Mouse (Mus musculus): ENCODE measurements at regions not wholly inside any gene's neighbourhood (a gene's known extent, or its start where the extent isn't known, plus 50 kb on each side); places are given as distances from the start of the nearest gene placed in this dataset.

- no peak for DNase-seq (ENCODE audit: low spot score)
Measured at GRCm38 (mm10) chr2:147699524-147700081, 337.9 kb downstream of the Pax1 start.

- DNase-seq (ENCODE audit: low spot score): no peak
Measured at GRCm38 (mm10) chr2:147691896-147692295, 330.2 kb downstream of the Pax1 start.

- no peak for DNase-seq (ENCODE audit: low spot score)
Measured at GRCm38 (mm10) chr2:147690506-147691208, 328.9 kb downstream of the Pax1 start.

DNA sequence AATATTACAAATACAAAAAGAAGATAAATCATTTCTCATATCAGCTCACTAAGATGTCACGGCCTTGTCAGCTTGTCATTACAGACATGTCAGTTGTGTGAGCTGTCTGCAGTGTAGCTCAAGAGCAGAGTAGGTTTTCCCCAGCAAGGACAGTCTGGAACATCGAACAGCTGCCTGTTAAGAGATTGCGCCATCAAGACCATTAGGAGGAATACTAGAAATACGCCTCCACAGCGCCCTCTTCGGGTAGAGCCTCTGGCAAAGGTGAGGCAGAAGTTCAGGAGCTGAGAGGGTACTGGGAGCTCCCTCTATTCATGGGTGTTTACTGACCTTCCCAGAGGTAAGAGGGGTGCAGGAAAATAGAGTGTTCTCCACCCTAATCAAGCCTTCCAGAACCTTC lies 327.0 kb downstream of the Pax1 start:
- DNase-seq (ENCODE audit: low spot score): peak; percentile 17

DNA sequence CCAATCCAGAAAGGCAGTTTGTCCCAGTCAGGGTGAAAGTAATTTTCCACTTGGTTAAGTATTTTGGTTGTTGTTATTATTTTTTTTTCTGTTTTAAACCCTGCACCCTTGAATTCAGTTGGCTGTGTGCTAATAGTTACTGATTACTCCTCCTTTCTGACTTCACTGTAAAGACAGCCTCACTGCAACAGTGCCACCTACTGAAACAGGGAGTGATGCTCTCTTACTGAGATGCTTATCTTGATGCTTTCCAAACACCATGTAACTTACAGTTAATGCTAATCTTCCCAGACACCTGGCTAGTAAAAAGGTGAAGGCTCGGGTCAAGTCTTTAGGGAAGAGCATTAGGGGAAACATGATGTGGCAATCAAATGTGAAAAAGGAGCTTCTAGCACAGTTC lies 294.9 kb downstream of the Pax1 start:
- peak; percentile 2 for DNase-seq (ENCODE audit: low spot score)

- DNase-seq (ENCODE audit: low spot score): no peak
Measured at GRCm38 (mm10) chr2:147650229-147650628, 288.5 kb downstream of the Pax1 start.

DNA sequence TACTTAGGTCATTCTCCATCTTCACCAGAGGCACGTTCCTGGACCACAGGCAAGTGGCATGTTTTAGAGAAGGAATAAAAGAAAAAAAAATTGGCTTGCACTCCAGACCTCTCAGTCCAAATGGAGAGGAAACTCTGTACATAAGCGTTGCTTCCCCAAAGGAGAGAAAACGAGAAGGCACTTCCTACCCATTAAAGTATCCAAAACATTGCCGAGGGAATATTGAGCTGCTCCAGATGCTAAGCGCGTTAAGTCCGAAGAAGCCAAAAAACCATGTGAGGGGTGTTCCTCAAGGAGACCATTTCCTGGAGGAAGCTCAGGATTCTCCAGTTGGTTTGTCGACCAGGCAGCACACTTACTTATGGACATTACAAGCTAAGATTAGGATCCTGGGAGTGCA lies 286.2 kb downstream of the Pax1 start:
- no peak for DNase-seq (ENCODE audit: low spot score)

- no peak for DNase-seq (ENCODE audit: low spot score)
Measured at GRCm38 (mm10) chr2:147647506-147647905, 285.8 kb downstream of the Pax1 start.

DNA sequence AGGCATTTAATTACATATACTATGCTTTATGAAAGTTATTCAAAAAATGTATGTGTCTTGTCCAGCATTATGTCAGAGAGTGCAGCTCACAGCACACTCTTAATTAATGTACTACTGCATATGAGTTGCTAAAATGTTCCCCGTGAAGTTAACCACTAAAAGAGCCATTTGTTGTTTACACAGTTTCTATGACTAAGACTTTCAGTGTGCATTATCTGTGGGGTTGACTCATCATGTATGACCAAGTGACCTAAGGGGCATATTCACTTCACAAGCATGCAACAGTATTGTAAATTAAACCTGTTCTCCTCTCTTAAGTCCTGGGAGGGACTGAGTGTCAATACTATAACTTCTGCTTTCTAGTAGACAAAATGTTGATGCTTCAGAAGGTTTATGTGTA lies 276.2 kb downstream of the Pax1 start:
- DNase-seq (ENCODE audit: low spot score): no peak

- DNase-seq (ENCODE audit: low spot score): no peak
Measured at GRCm38 (mm10) chr2:147632737-147633136, 271.0 kb downstream of the Pax1 start.

GRCm38 (mm10) chr2:147629716-147630115 lies 268.0 kb downstream of the Pax1 start:
- DNase-seq (ENCODE audit: low spot score): no peak

DNA sequence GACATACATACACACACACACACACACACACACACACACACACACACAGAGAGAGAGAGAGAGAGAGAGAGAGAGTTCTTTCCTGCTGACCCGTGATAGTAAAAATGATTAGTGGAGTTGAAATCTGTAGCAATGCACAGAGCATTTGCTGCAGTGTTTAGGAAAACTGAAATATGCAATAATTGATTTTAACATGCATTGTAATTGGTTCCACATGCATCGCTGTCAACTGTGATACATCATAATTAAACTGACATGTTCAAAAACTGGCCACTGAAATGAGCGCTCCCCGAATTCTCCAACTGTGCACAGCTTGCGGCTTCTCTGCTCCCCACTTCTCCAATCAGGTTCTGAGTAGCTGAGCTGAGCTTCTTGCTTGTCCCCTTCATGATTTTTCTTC lies 265.4 kb downstream of the Pax1 start:
- DNase-seq (ENCODE audit: low spot score): no peak

DNA sequence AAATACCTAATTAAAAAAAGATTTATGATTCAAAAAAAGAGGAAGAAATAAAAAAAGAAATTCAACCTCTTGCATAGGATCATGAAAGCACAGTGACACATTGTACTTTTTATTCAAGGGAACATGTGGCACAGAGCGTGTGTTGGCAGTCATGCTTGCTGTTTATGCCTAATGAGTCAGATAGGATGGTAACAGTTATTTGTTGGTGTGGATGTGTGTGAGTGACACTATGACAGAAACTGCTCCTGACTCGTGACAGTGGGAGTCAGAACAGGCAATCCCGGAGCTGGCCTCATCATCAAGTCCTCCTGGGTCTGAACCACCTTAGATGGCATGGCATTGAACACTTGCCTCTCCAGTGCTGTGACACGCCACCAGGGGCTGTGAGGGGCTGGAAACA lies 261.4 kb downstream of the Pax1 start:
- DNase-seq (ENCODE audit: low spot score): no peak

DNA sequence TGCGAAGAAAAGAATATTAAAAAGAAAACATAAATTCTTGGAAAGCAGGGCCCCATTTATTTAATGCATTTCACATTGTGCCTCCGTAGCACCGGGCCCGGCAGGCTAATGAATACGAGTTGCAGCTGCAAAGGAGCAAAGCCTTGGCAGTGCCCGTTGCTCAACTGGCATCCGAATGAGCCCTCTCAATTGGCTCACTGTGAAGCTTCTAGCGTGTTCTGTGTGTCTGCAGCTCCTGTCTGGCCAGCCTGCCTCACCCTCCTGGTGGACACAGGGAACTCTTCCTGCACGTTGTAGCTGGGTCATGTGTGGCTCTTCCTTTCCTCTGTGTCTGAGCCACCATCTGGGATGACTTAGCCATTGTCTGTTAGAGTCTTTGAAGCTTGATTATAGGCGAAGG lies 256.1 kb downstream of the Pax1 start:
- no peak for DNase-seq (ENCODE audit: low spot score)

DNA sequence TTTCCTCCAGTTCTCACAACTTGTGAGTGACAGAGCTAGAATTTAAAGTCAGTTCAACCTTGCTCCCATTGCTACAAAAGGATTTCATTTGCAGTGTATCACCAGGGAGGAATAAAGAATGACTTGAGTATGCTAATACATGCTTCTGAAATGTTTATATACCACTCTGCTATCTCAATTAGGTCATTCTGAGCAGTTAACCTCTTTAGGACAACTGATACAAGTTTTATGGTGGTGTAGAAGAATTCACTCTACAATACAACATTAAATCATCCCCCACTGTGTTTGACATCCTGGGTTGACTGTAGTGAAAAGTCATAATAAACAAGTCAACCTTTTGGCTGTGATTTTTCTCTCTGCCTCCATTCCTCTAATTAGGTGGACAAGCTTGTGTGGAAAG lies 248.6 kb downstream of the Pax1 start:
- DNase-seq (ENCODE audit: low spot score): no peak

DNA sequence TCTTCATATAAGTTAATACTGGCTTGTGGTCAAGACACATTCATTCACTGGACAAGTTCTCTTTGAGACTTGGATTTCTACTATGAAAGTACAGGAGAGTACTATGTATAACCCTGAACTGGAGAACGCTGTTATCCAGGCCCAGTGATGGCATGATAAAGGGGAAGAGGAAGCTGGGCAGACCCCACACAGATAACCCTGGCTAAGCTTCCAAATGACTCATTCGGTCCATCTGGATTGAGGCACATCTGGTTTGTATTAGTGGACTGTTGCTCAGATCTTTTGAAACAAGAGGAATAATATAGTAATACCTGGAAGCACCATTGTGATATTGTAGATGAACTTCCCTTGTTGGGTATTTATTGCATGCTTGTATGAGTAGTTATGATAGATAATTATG lies 239.9 kb downstream of the Pax1 start:
- no peak for DNase-seq (ENCODE audit: low spot score)

- no peak for DNase-seq (ENCODE audit: low spot score)
Measured at GRCm38 (mm10) chr2:147572413-147572812, 210.7 kb downstream of the Pax1 start.

DNA sequence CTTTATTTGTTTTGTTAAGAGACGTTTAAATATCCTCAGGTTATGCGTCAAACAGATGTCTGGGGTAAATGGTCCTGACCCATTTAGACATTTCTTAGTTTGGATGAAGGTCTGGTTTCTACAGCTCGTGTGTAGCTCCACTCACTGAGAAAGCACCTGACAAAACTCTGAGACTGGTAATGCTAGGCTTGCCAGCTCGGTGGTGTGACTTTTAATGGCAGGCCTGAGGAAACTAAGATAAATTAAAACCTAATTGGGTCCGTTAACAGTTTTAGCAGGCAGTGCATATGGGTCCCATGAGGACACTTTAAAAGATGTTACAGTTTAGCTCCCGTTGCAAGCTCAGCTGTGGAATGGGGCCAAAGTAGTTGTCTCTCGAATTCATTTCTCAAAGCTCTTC lies 199.5 kb downstream of the Pax1 start:
- no peak for DNase-seq (ENCODE audit: low spot score)

- no peak for DNase-seq (ENCODE audit: low spot score)
Measured at GRCm38 (mm10) chr2:147560426-147561155, 198.9 kb downstream of the Pax1 start.

DNA sequence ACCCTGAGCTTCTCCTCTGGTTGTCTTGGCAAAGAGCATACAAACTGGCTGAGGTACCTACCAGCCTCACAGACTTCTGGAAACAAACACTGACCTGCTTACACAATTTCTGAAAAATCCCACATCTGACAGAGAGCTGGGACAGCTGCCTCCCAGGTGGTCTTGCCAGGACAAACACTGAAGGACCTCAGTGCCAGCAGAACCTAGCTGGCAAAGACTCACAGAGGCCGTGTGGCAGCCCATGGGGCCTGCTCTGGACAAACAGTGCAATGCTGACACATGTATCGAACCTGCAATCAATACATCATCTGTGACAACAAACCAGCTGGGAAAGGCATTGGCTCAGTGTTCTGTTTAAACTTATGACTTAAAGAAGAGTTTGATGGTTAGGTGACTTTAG lies 167.4 kb downstream of the Pax1 start:
- no peak for DNase-seq (ENCODE audit: low spot score)

- DNase-seq (ENCODE audit: low spot score): no peak
Measured at GRCm38 (mm10) chr2:147515436-147515835, 153.7 kb downstream of the Pax1 start.

DNA sequence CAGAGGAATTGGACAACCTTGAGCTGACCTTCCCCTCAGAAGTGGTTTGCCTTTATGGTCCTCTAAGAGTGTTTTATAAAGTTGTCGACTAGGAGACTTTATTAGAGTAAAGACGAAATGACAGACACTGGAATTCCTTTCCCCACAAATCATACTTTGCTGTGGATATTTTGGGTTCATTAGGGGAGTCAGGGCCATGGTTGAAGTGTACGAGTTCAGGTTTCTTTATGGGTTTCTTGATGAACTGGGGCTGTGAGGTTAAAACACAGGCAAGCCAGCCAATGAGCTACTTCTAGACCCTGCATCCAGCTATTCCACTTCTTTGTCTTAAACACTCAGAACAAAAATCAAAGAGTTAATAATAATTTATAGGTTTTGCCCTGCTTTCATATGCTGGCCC lies 153.0 kb downstream of the Pax1 start:
- DNase-seq (ENCODE audit: low spot score): no peak

DNA sequence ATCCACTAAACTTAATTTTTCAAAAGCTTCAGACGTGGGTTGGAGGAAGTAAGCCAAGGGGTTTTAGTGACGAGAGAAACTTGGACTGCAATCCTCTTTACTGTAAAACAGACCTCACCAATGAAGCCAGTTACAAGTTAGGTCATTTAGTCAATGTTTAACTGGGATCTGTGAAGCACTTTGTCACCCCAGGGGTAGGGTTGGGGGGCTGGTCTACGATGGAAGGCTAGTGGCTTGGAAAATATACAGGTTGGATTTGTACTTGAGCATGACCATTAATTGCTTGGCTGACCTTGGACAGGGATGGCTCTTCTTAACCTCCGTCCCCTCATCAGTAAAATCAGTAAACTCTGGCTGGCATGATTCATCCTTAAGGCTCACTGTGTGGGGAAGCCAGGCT lies 142.2 kb downstream of the Pax1 start:
- DNase-seq (ENCODE audit: low spot score): no peak

- DNase-seq (ENCODE audit: low spot score): no peak
Measured at GRCm38 (mm10) chr2:147498731-147499130, 137.0 kb downstream of the Pax1 start.
